Mouse (Mus musculus) lung, embryonic 14.5 days (tissue): ENCODE measurements around the gene Med31. TPM values are rescaled to one million over a fixed set of nuclear protein-coding genes. Genes with fewer than 3 reads are reported as not detected.

Experiments used
- ATAC-seq: fragments of 200-750 bp; cut with Nextera tagmentation; 2 replicates; pipeline ENCODE4 v1.8.0; 2017; ENCODE audit warnings: mild to moderate bottlenecking, moderate TSS enrichment, moderate library complexity; ENCODE audit not compliant: insufficient read depth
- DNase-seq: peaks from one replicate; pipeline ENCODE4 v3.0.0-alpha.2; 2015
- H3K27ac ChIP-seq: fragments of 300-500 bp; sonication (generic); 2 replicates; pipeline ENCODE4 v1.5.1; 2014; ENCODE audit warnings: low read depth, mild to moderate bottlenecking, moderate library complexity
- H3K27me3 ChIP-seq: fragments of 300-500 bp; sonication (generic); 2 replicates; pipeline ENCODE4 v1.6.1; 2014; ENCODE audit warnings: low read length, control low read depth; ENCODE audit not compliant: insufficient read depth
- H3K36me3 ChIP-seq: fragments of 300-500 bp; sonication (generic); 2 replicates; pipeline ENCODE4 v1.6.1; 2014; ENCODE audit warnings: control low read depth; ENCODE audit not compliant: insufficient read depth
- H3K4me1 ChIP-seq: fragments of 300-500 bp; sonication (generic); 2 replicates; pipeline ENCODE4 v1.6.1; 2014; ENCODE audit warnings: antibody characterized with exemption, control low read depth; ENCODE audit not compliant: insufficient read depth
- H3K4me2 ChIP-seq: fragments of 300-500 bp; sonication (generic); 2 replicates; pipeline ENCODE4 v1.6.1; 2014; ENCODE audit warnings: mild to moderate bottlenecking
- H3K4me3 ChIP-seq: fragments of 300-500 bp; sonication (generic); 2 replicates; pipeline ENCODE4 v1.5.1; 2014; ENCODE audit warnings: low read depth, low read length
- H3K9ac ChIP-seq: fragments of 300-500 bp; sonication (generic); 2 replicates; pipeline ENCODE4 v1.6.1; 2014
- H3K9me3 ChIP-seq: fragments of 300-500 bp; sonication (generic); 2 replicates; pipeline ENCODE4 v1.6.1; 2016; ENCODE audit warnings: low read depth, low read length, control low read depth
- CTCF ChIP-seq: IDR thresholded peaks from 2 replicates; pipeline ENCODE4 v1.5.1; 2016; ENCODE audit warnings: antibody characterized with exemption, low read depth
- WGBS: fragments of 180-500 bp; shearing (Covaris S2); extraction: QIAGEN DNeasy Blood & Tissue Kit; methylation state at CpG from one replicate; pipeline ENCODE4 v1.1.7; 2014; 5-methylcytosine and 5-hydroxymethylcytosine counted together
- polyA plus RNA-seq: library from polyadenylated mRNA; unstranded; fragments of >200 nt; fragmentation: Nextera tagmentation; extraction: Ambion mirVana; gene quantifications from 2 replicates; pipeline ENCODE4 v1.2.1, GENCODE M21; 2014

Med31 gene
- polyA plus RNA-seq, 1 experiment from 2014 or later, result 38.9 TPM

- Histone ChIP-seq H3K36me3 (no peaks in the 10 kb centered on the region), H3K4me1 (no peaks in the 10 kb centered on the region), H3K27ac (no peak overlapping the region), H3K9ac (no peak overlapping the region), H3K9me3 (no peaks in the 10 kb centered on the region), H3K4me2 (no peak overlapping the region), H3K4me3 (no peak overlapping the region), H3K27me3 (no peaks in the 10 kb centered on the region)
- TF ChIP-seq CTCF, result no peak
- WGBS, result 79% methylated on average over 7 of the region's 7 CpGs
- DNase-seq, result no peak
- no peak for ATAC-seq
Observed at GRCm38 (mm10) chr11:72232068-72232467, 16.7 kb upstream of the Med31 start.

GRCm38 (mm10) chr11:72228513-72228912 lies 13.1 kb upstream of the Med31 start:
- Histone ChIP-seq H3K9ac (no peak overlapping the region), H3K4me2 (no peak overlapping the region), H3K4me3 (no peak overlapping the region), H3K27ac (no peak overlapping the region), H3K36me3 (no peaks in the 10 kb centered on the region), H3K27me3 (no peaks in the 10 kb centered on the region), H3K9me3 (no peaks in the 10 kb centered on the region), H3K4me1 (no peaks in the 10 kb centered on the region)
- no peak for ATAC-seq
- 84% methylated on average over 4 of the region's 4 CpGs for WGBS
- no peak for TF ChIP-seq CTCF
- no peak for DNase-seq

- 73% methylated on average over 6 of the region's 6 CpGs for WGBS
- TF ChIP-seq CTCF, result no peak
- no peak overlapping the region for H3K27ac ChIP-seq
- no peak overlapping the region for H3K9ac ChIP-seq
- ATAC-seq, result no peak
- H3K27me3 ChIP-seq, result no peaks in the 10 kb centered on the region
- H3K9me3 ChIP-seq, result no peaks in the 10 kb centered on the region
- no peaks in the 10 kb centered on the region for H3K4me1 ChIP-seq
- DNase-seq, result no peak
- no peak overlapping the region for H3K4me2 ChIP-seq
- no peak overlapping the region for H3K4me3 ChIP-seq
- no peaks in the 10 kb centered on the region for H3K36me3 ChIP-seq
Observed at GRCm38 (mm10) chr11:72226901-72227300, 11.5 kb upstream of the Med31 start.

- Histone ChIP-seq H3K27me3 (no peaks in the 10 kb centered on the region), H3K9me3 (no peaks in the 10 kb centered on the region), H3K9ac (no peak overlapping the region), H3K36me3 (no peaks in the 10 kb centered on the region), H3K4me1 (no peaks in the 10 kb centered on the region), H3K27ac (no peak overlapping the region), H3K4me3 (no peak overlapping the region), H3K4me2 (no peak overlapping the region)
- WGBS, result 71% methylated on average over 10 of the region's 10 CpGs
- ATAC-seq (no peak), DNase-seq (peak; percentile 18)
- TF ChIP-seq CTCF, result no peak
Observed at GRCm38 (mm10) chr11:72226020-72226791, 10.8 kb upstream of the Med31 start.

- peak; percentile 62; the same call in 1 of the 2 replicates for ATAC-seq
- H3K4me3 ChIP-seq, result no peak overlapping the region
- H3K27ac ChIP-seq, result no peak overlapping the region
- no peaks in the 10 kb centered on the region for H3K27me3 ChIP-seq
- 13% methylated on average over 5 of the region's 5 CpGs for WGBS
- DNase-seq, result peak; percentile 90
- TF ChIP-seq CTCF, result peak; percentile 93
- no peaks in the 10 kb centered on the region for H3K9me3 ChIP-seq
- H3K9ac ChIP-seq, result no peak overlapping the region
- H3K4me2 ChIP-seq, result no peak overlapping the region
- H3K4me1 ChIP-seq, result no peaks in the 10 kb centered on the region
- H3K36me3 ChIP-seq, result no peaks in the 10 kb centered on the region
Observed at GRCm38 (mm10) chr11:72224865-72225264, 9.5 kb upstream of the Med31 start.

- no peaks in the 10 kb centered on the region for H3K4me1 ChIP-seq
- no peak for TF ChIP-seq CTCF
- no peaks in the 10 kb centered on the region for H3K36me3 ChIP-seq
- ATAC-seq (no peak), DNase-seq (no peak)
- no peaks in the 10 kb centered on the region for H3K9me3 ChIP-seq
- no peak overlapping the region for H3K4me3 ChIP-seq
- no peaks in the 10 kb centered on the region for H3K27me3 ChIP-seq
- H3K4me2 ChIP-seq, result no peak overlapping the region
- WGBS, result 74% methylated on average over 4 of the region's 4 CpGs
- no peak overlapping the region for H3K27ac ChIP-seq
- H3K9ac ChIP-seq, result no peak overlapping the region
Observed at GRCm38 (mm10) chr11:72223414-72223813, 8.0 kb upstream of the Med31 start.

GRCm38 (mm10) chr11:72221278-72221677 lies 5.9 kb upstream of the Med31 start:
- ATAC-seq (peak; percentile 44; the same call in 1 of the 2 replicates), DNase-seq (peak; percentile 90)
- H3K4me2 ChIP-seq, result no peak overlapping the region
- no peaks in the 10 kb centered on the region for H3K4me1 ChIP-seq
- H3K27ac ChIP-seq, result no peak overlapping the region
- no peaks in the 10 kb centered on the region for H3K36me3 ChIP-seq
- no peaks in the 10 kb centered on the region for H3K9me3 ChIP-seq
- TF ChIP-seq CTCF, result peak; percentile 93
- no peaks in the 10 kb centered on the region for H3K27me3 ChIP-seq
- 14% methylated on average over 6 of the region's 6 CpGs for WGBS
- no peak overlapping the region for H3K4me3 ChIP-seq
- no peak overlapping the region for H3K9ac ChIP-seq
